12 mouse cellular contexts compared by ENCODE assay signal in genomic region chr9:77930860-77931184, GRCm38 (mm10). TPM values are rescaled to one million over a fixed set of nuclear protein-coding genes. Genes with fewer than 3 reads are reported as not detected.
DNase-seq lines count a peak whose midpoint lies in the region; ATAC-seq lines count a peak whose summit lies in the region.
"Had no signal": no experiment of that assay in that cellular context is flagged by ENCODE, and none has a peak within 500 bp of the region (broad histone marks: within the 10 kb centered on the region; RNA-seq: fewer than 3 reads in every experiment).

No protein-coding gene starts in this region.

- peak; percentile 52 for DNase-seq in adrenal gland, postnatal 10 days
- no peak for DNase-seq in adrenal gland, adult 8-10 months
- no peak for DNase-seq in kidney, postnatal 14 days
- DNase-seq in spleen, postnatal 36 days (ENCODE audit: low spot score in 2 of 2): peak; percentile 36 to 41
- no peak for DNase-seq in spleen, postnatal 4 days (ENCODE audit: low spot score in 2 of 2)
- DNase-seq: cerebellum, adult 2 months; thymus, postnatal 25 days had no signal

- H3K27ac ChIP-seq in kidney, embryonic 16.5 days (ENCODE audit: low read length): no peak overlapping the region
- no peak overlapping the region for H3K27ac ChIP-seq in intestine, embryonic 15.5 days
- H3K27ac ChIP-seq: embryonic facial prominence, embryonic 15.5 days had no signal

- ATAC-seq in kidney, embryonic 16.5 days (ENCODE audit: low FRiP score, low TSS enrichment): peak; percentile 63
- ATAC-seq in intestine, embryonic 15.5 days: no peak
- no peak for ATAC-seq in activated CD4-positive, CD25-positive, alpha-beta regulatory T cell, adult 4 months

- H3K36me3 ChIP-seq in kidney, embryonic 16.5 days (ENCODE audit: insufficient read depth, low read length): no peaks in the 10 kb centered on the region
- H3K36me3 ChIP-seq in intestine, embryonic 15.5 days: no peaks in the 10 kb centered on the region
- H3K36me3 ChIP-seq: embryonic facial prominence, embryonic 15.5 days had no signal

- H3K4me3 ChIP-seq in kidney, embryonic 16.5 days (ENCODE audit: low read length): no peak overlapping the region
- no peak overlapping the region for H3K4me3 ChIP-seq in intestine, embryonic 15.5 days (replicated peaks)
- H3K4me3 ChIP-seq: embryonic facial prominence, embryonic 15.5 days had no signal

- no peak overlapping the region for H3K4me2 ChIP-seq in kidney, embryonic 16.5 days (replicated peaks; ENCODE audit: low read depth, low read length)
- H3K4me2 ChIP-seq in intestine, embryonic 15.5 days (replicated peaks): no peak overlapping the region
- H3K4me2 ChIP-seq: embryonic facial prominence, embryonic 15.5 days had no signal

- H3K27me3 ChIP-seq in kidney, embryonic 16.5 days (ENCODE audit: insufficient read depth, low read length): no peaks in the 10 kb centered on the region
- H3K27me3 ChIP-seq in intestine, embryonic 15.5 days (replicated peaks): no peaks in the 10 kb centered on the region
- H3K27me3 ChIP-seq: embryonic facial prominence, embryonic 15.5 days had no signal

- H3K9ac ChIP-seq in kidney, embryonic 16.5 days (replicated peaks; ENCODE audit: low read length): no peak overlapping the region
- H3K9ac ChIP-seq in intestine, embryonic 15.5 days: no peak overlapping the region
- H3K9ac ChIP-seq: embryonic facial prominence, embryonic 15.5 days had no signal

- WGBS in kidney, embryonic 16.5 days: 36% methylated on average over 4 of the region's 4 CpGs
- WGBS in intestine, embryonic 15.5 days: 34% methylated on average over 4 of the region's 4 CpGs

- no peaks in the 10 kb centered on the region for H3K9me3 ChIP-seq in kidney, embryonic 16.5 days (ENCODE audit: low read length)
- H3K9me3 ChIP-seq in intestine, embryonic 15.5 days: no peaks in the 10 kb centered on the region
- H3K9me3 ChIP-seq: embryonic facial prominence, embryonic 15.5 days; G1E had no signal

- peaks cover 43% of the 10 kb centered on the region for H3K4me1 ChIP-seq in kidney, embryonic 16.5 days (ENCODE audit: insufficient read depth, low read length)
- 0 out of 2 replicates have a peak, but pooled peaks cover 21% of the 10 kb centered on the region for H3K4me1 ChIP-seq in intestine, embryonic 15.5 days (replicated peaks)

RNA-seq across cellular contexts. Expression of gene Elovl5, which starts 13.7 kb away (rescaled TPM):
- 100 to 1,000 TPM; 189 to 306 TPM for total RNA-seq in adrenal gland, postnatal 10 days (2021)
- 100 to 1,000 TPM; 450 to 789 (median 577) TPM for total RNA-seq in adrenal gland, adult 8-10 months (2022)
- 90.1 and 95.9 TPM in 2 replicates for polyA plus RNA-seq in kidney, embryonic 16.5 days (2015; fragmentation: Nextera tagmentation; extraction: Ambion mirVana)
- polyA plus RNA-seq in intestine, embryonic 15.5 days (2015; fragmentation: Nextera tagmentation; extraction: Ambion mirVana): 70.9 and 76.9 TPM in 2 replicates
- 100 to 1,000 TPM; 149 to 155 TPM for polyA plus RNA-seq in activated CD4-positive, CD25-positive, alpha-beta regulatory T cell, adult 4 months (2017; shearing (Covaris generic))

Comparison
In these comparisons a context has a peak if more than half of its experiments do, and no peak if none do; other contexts are left out.
1. DNase-seq: peak in adrenal gland, postnatal 10 days (single experiment) and spleen, postnatal 36 days (2 of 2); none in adrenal gland, adult 8-10 months (single experiment), kidney, postnatal 14 days (single experiment) and spleen, postnatal 4 days (0 of 2).